Mouse (Mus musculus) cerebellum, adult 2 months (tissue): ENCODE results near the gene Rfc3.

Source experiments
- CTCF ChIP-seq: fragments of 200-500 bp; IDR thresholded peaks from 2 replicates; pipeline ENCODE4 v1.5.1; 2011; ENCODE audit warnings: low read depth, mild to moderate bottlenecking, control low read depth, low read length, moderate library complexity, borderline replicate concordance; ENCODE audit not compliant: insufficient read depth
- POLR2A ChIP-seq: fragments of 200-500 bp; IDR thresholded peaks from 2 replicates; pipeline ENCODE4 v1.6.1; 2011; ENCODE audit warnings: low read length, control low read depth, borderline replicate concordance; ENCODE audit not compliant: insufficient read depth

- no peak for TF ChIP-seq POLR2A
- no peak for TF ChIP-seq CTCF
These were observed 8.9 kb downstream of the Rfc3 start for GRCm38 (mm10) chr5:151642102-151642501.
